Mouse (Mus musculus) MN1 (cell line): ENCODE results near the gene Cdk5rap3.
A peak's percentile ranks its signal among the peaks of the same experiment; 100 is the strongest.

ENCODE experiments used
- DNase-seq: peaks from one replicate; pipeline ENCODE4 v3.0.0-alpha.2; 2016; ENCODE audit warnings: low spot score

Cdk5rap3 gene

GRCm38 (mm10) chr11:96916044-96916884, at the start of gene Cdk5rap3:
Gene Cdk5rap3 (minus strand): TSS chr11:96916496.
- peak; percentile 98 for DNase-seq

- peak; percentile 86 for DNase-seq
Observed at GRCm38 (mm10) chr11:96963580-96963979, 47.3 kb upstream of the Cdk5rap3 start.

- DNase-seq = no peak
Observed at GRCm38 (mm10) chr11:96957061-96957805, 40.9 kb upstream of the Cdk5rap3 start.

- DNase-seq = no peak
Observed at GRCm38 (mm10) chr11:96956009-96956724, 39.9 kb upstream of the Cdk5rap3 start.

- no peak for DNase-seq
Observed at GRCm38 (mm10) chr11:96955094-96955493, 38.8 kb upstream of the Cdk5rap3 start.

GRCm38 (mm10) chr11:96952896-96953295, 36.6 kb upstream of the Cdk5rap3 start:
- DNase-seq = no peak

- no peak for DNase-seq
Observed at GRCm38 (mm10) chr11:96952426-96952825, 36.1 kb upstream of the Cdk5rap3 start.

GRCm38 (mm10) chr11:96950767-96951166, 34.5 kb upstream of the Cdk5rap3 start:
- no peak for DNase-seq

GRCm38 (mm10) chr11:96947849-96948248, 31.6 kb upstream of the Cdk5rap3 start:
- no peak for DNase-seq

- DNase-seq = no peak
Observed at GRCm38 (mm10) chr11:96946498-96946897, 30.2 kb upstream of the Cdk5rap3 start.

GRCm38 (mm10) chr11:96944844-96945580, 28.7 kb upstream of the Cdk5rap3 start:
- no peak for DNase-seq

GRCm38 (mm10) chr11:96943746-96944304, 27.5 kb upstream of the Cdk5rap3 start, which contains the start of gene Pnpo:
Gene Pnpo (minus strand): TSS chr11:96943986.
- DNase-seq = no peak

- DNase-seq = no peak
Observed at GRCm38 (mm10) chr11:96941989-96942590, 25.8 kb upstream of the Cdk5rap3 start.

GRCm38 (mm10) chr11:96940578-96941465, 24.5 kb upstream of the Cdk5rap3 start:
- DNase-seq = peak; percentile 34

- DNase-seq = no peak
Observed at GRCm38 (mm10) chr11:96938426-96938800, 22.1 kb upstream of the Cdk5rap3 start.

GRCm38 (mm10) chr11:96937549-96938425, 21.5 kb upstream of the Cdk5rap3 start:
- DNase-seq = no peak

- DNase-seq = no peak
Observed at GRCm38 (mm10) chr11:96935872-96936650, 19.8 kb upstream of the Cdk5rap3 start.

- DNase-seq = no peak
Observed at GRCm38 (mm10) chr11:96934921-96935356, 18.6 kb upstream of the Cdk5rap3 start.
